Mouse (Mus musculus) heart, embryonic 11.5 days (tissue): ENCODE results near the gene Dmrta2. TPM values are rescaled to one million over a fixed set of nuclear protein-coding genes. Genes with fewer than 3 reads are reported as not detected.

ENCODE experiments used
- ATAC-seq: fragments of 200-750 bp; cut with Nextera tagmentation; replicated peaks from 2 replicates; pipeline ENCODE4 v1.8.0; 2017; ENCODE audit warnings: moderate library complexity; ENCODE audit not compliant: insufficient number of reproducible peaks, low FRiP score, low TSS enrichment
- H3K27ac ChIP-seq: fragments of 300-500 bp; sonication (generic); 2 replicates; pipeline ENCODE4 v1.5.1; 2014; ENCODE audit warnings: mild to moderate bottlenecking, low read depth, low read length
- H3K27me3 ChIP-seq: fragments of 300-500 bp; sonication (generic); 2 replicates; pipeline ENCODE4 v1.6.1; 2014; ENCODE audit warnings: mild to moderate bottlenecking, low read length, mixed read lengths; ENCODE audit not compliant: control insufficient read depth, insufficient read depth
- H3K36me3 ChIP-seq: fragments of 300-500 bp; sonication (generic); 2 replicates; pipeline ENCODE4 v1.6.1; 2014; ENCODE audit warnings: mild to moderate bottlenecking, low read length, moderate library complexity, mixed read lengths; ENCODE audit not compliant: control insufficient read depth, insufficient read depth
- H3K4me1 ChIP-seq: fragments of 300-500 bp; sonication (generic); 2 replicates; pipeline ENCODE4 v1.6.1; 2014; ENCODE audit warnings: low read length; ENCODE audit not compliant: control insufficient read depth, insufficient read depth
- H3K4me2 ChIP-seq: fragments of 300-500 bp; sonication (generic); 2 replicates; pipeline ENCODE4 v1.6.1; 2014; ENCODE audit warnings: mild to moderate bottlenecking, moderate library complexity
- H3K4me3 ChIP-seq: fragments of 300-500 bp; sonication (generic); 2 replicates; pipeline ENCODE4 v1.5.1; 2014; ENCODE audit warnings: low read depth, low read length
- H3K9ac ChIP-seq: fragments of 300-500 bp; sonication (generic); 2 replicates; pipeline ENCODE4 v1.6.1; 2014; ENCODE audit warnings: mild to moderate bottlenecking, low read depth, low read length, moderate library complexity
- H3K9me3 ChIP-seq: fragments of 300-500 bp; sonication (generic); replicated peaks from 2 replicates; pipeline ENCODE4 v1.6.1; 2016; ENCODE audit warnings: low read length; ENCODE audit not compliant: control insufficient read depth
- WGBS: fragments of 180-500 bp; shearing (Covaris S2); extraction: QIAGEN DNeasy Blood & Tissue Kit; methylation state at CpG from one replicate; pipeline ENCODE4 v1.1.7; 2014; ENCODE audit not compliant: insufficient replicate concordance; 5-methylcytosine and 5-hydroxymethylcytosine counted together
- polyA plus RNA-seq: library from polyadenylated mRNA; unstranded; fragments of >200 nt; fragmentation: Nextera tagmentation; extraction: Ambion mirVana; gene quantifications from 2 replicates; pipeline ENCODE4 v1.2.1, GENCODE M21; 2014

Gene Dmrta2
- polyA plus RNA-seq, 1 experiment from 2014 or later: 0.06 TPM

DNA sequence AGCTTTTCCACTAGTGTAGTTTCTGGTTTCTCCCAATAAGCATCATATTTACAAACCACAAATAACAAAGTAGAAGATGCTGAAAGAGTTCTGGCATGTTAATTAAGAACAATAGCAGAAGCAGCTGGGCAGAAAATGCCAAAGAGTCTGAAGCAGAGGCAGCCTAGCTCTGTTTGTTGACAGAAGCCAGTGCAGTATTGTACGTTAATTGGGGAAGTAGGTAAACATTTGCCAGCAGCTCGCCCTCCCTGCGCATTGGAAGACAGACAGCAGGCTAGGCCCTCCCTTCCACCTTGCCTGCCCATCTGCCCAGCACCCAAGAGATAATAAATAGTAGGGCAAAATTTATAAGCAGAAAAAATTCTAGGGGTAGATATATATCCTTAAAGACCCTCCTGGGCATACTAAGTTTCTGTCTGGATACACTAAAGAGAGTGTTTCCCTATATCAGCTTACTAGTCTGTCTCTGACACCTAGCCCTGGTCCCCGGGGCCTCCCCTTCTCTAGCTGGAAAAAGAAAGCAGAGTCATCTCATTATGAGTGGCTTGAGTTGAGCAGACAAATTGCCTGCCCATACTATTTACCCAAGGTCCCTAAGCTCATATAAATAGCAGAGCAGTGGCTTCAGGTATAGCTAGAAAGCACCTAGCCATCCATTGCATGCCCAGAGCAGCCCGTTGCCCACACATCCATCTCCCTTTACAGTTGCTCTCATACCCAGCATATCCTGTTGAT, 17.5 kb upstream of the Dmrta2 start:
- no peaks in the 10 kb centered on the region for H3K9me3 ChIP-seq
- H3K4me2 ChIP-seq: no peak overlapping the region
- no peaks in the 10 kb centered on the region for H3K4me1 ChIP-seq
- H3K27me3 ChIP-seq: no peaks in the 10 kb centered on the region
- peaks cover 2% of the 10 kb centered on the region; the same call in 1 of the 2 replicates for H3K36me3 ChIP-seq
- no peak overlapping the region for H3K9ac ChIP-seq
- ATAC-seq: no peak
- no peak overlapping the region for H3K27ac ChIP-seq
- no peak overlapping the region for H3K4me3 ChIP-seq
- WGBS: 84% methylated on average over 5 of the region's 5 CpGs

DNA sequence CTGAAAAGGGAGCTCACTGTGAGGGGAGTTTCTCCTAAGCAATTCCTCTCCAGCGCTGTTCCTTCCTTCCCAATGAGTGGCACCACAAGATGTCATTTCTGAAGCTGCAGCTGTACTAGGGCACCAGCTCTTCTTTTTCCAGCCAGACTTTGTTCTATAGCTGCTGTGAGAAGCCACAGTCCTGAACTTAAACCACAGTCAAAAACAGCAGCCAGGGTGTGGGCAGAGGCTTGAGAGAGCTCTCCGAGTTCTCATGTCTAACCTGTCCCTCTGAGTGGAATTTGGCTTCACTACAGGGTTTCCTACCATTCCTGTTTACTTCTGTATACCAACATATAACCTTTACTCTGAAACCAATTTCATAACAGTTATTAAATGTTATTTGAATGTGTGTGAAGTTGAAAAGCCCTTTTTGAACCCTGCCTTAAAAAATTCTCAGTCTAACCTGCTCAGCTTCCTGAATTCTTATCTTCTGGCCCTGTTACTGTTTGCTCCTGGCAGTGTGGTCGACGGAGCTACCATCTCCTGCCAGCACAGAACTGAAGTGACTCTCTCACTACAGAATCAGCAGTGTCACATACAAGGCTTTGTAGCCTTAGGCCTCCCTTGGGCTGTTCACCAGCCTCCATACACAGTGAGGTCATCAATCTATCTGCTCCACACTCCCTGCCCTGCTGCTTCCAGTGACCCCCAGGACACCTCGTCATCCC, 14.1 kb upstream of the Dmrta2 start:
- H3K9ac ChIP-seq: no peak overlapping the region
- H3K27ac ChIP-seq: no peak overlapping the region
- no peaks in the 10 kb centered on the region for H3K4me1 ChIP-seq
- H3K4me2 ChIP-seq: no peak overlapping the region
- H3K27me3 ChIP-seq: no peaks in the 10 kb centered on the region
- ATAC-seq: no peak
- H3K9me3 ChIP-seq: no peaks in the 10 kb centered on the region
- H3K36me3 ChIP-seq: peaks cover 2% of the 10 kb centered on the region; the same call in 1 of the 2 replicates
- no peak overlapping the region for H3K4me3 ChIP-seq
- 75% methylated on average over 5 of the region's 5 CpGs for WGBS

DNA sequence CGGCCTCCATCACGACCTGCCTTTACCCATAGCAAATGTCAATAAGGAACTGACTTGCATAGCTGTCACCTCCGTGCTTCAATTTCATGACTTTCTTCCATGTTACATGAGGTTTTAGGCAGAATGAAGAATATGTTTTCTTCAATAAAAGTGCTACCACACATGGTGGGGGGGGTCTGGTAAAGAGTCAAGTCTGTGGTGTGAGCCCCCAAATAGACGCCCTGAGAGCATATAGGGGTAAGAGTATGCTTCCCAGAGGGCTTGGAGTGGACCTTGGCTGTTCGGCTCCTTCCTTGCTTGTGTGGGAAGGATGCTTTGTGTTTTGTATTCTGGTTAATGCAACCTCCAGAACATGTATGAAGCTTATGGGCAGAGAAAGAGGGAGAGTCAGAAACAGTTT, 8.3 kb upstream of the Dmrta2 start:
- Histone ChIP-seq H3K4me1 (0 out of 2 replicates have a peak, but pooled peaks cover 2% of the 10 kb centered on the region), H3K27ac (no peak overlapping the region), H3K4me2 (no peak overlapping the region), H3K9me3 (no peaks in the 10 kb centered on the region), H3K9ac (no peak overlapping the region), H3K4me3 (no peak overlapping the region), H3K36me3 (no peaks in the 10 kb centered on the region), H3K27me3 (peaks cover 36% of the 10 kb centered on the region)
- no peak for ATAC-seq
- 83% methylated on average over 5 of the region's 5 CpGs for WGBS

DNA sequence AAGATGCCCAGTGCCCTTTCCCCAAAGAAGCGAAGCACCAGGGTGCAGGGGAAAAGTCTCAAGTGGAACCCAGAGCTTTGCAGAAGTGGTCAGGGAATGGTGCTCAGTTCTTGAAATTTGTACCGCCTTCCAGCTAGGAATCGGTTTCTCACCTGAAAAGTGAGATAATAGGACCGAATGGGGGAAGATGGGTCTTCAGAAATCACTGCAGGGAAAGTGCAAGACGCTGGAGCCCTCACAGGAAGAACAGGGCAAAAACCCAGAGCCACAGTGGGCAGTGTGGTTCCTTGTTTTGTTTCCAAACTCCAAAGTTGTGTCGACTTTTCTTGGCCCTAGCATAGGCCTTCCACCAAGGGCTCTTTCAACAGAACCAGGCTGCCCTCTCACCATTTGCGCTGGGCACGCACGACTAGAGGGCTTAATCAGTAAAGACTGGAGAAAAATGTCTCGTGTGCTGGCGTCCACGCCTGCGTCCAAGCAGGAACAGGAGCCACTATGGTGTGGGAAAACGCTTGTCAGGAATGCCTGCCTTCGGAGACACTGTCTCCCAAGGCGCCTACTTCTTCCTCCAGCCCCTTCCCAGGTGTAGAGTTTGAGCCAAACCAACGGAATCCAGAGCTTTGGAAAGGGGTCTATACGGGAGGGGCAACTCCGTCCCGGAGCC, 3.7 kb upstream of the Dmrta2 start:
- Histone ChIP-seq H3K27ac (no peak overlapping the region), H3K4me1 (peaks cover 18% of the 10 kb centered on the region), H3K9me3 (no peaks in the 10 kb centered on the region), H3K36me3 (no peaks in the 10 kb centered on the region), H3K27me3 (peaks cover 81% of the 10 kb centered on the region), H3K9ac (no peak overlapping the region), H3K4me2 (no peak overlapping the region), H3K4me3 (no peak overlapping the region; the same call in 1 of the 2 replicates)
- ATAC-seq: no peak
- 4% methylated on average over 20 of the region's 20 CpGs for WGBS

DNA sequence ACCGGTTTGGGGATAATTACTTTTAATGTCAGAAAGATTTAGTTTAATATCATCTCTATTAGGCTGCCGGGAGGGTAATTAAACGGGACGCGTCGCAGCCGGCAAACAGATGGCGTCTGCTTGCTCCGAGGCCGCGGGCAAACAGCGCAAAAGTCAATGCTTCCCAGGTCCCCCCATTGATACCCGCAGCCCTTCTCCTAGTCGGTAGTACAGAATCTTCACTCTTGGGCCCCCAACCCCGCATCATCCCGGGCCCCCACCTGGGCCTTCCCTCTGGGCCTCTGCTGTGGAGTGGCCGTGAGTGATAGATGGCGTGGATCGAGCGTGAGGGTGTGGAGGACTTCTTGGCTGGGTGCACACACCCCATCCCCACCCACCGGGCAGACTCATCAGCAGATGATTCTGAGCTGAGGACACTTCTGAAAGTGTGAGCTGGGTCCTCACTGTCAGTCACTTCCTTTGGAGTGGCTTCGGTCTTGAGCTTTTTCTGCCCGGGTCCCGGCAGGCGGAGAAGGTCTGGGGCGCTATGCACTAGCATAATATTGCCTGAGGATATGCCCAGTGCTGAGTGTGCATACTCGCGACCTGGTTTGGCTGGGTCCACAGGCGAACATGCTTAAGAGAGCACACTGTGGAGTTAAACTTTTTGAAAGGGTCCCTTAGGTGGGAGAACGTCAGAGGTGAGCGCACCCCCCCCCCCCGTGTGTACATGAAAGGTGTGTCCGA, 3.0 kb upstream of the Dmrta2 start:
- Histone ChIP-seq H3K4me1 (peaks cover 21% of the 10 kb centered on the region), H3K27me3 (peaks cover 88% of the 10 kb centered on the region), H3K4me2 (peak overlapping the region; percentile 51), H3K9ac (no peak overlapping the region), H3K9me3 (no peaks in the 10 kb centered on the region), H3K36me3 (no peaks in the 10 kb centered on the region), H3K4me3 (peak overlapping the region; percentile 22), H3K27ac (no peak overlapping the region)
- 3% methylated on average over 33 of the region's 33 CpGs for WGBS
- ATAC-seq: no peak

DNA sequence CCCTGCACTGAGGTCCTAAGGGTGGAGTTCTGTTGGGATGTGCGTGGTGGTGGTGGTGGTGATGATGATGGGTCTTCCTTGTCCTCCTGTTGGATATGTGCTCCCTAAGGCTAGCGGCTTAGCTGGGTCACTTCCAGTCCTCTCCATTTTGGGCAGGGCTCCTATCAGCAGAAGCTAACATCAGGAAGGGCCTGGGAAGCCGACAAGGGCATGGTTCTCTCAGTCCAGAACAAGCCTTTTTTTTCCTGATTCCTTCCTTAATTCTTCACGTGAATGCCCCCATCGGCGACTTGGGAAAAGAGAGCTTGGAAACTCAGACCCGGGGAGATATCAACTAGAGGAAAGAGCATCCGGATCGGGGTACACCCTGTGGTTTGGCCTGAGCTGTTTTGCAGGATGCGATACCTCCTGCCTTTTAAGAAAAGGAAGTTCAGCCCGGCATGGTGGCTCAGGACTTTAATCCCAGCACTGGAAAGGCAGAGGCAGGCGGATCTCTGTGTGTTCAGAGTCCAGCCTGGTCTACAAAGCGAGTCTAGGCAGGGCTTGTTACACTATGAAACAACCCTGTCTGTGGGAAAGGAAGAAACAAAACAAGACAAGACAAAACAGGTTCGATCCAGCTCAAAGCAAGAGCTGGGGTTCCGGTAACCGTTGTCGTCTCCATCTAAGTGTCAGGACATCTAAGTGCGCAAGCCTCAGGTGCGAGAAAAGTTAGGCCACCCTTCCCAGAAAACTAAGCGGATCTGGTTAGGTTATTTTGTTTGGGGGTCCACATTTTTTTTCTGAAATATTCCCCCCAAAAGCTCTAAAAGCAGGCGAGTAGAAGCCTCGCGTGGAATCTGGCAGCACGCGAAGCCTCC, 2.2 kb upstream of the Dmrta2 start:
- Histone ChIP-seq H3K4me3 (0 out of 2 replicates have a peak overlapping the region, but pooled peaks have one; percentile 22), H3K36me3 (no peaks in the 10 kb centered on the region), H3K4me2 (no peak overlapping the region), H3K9ac (no peak overlapping the region), H3K27ac (no peak overlapping the region), H3K4me1 (peaks cover 24% of the 10 kb centered on the region), H3K27me3 (peaks cover 95% of the 10 kb centered on the region), H3K9me3 (no peaks in the 10 kb centered on the region)
- 6% methylated on average over 25 of the region's 25 CpGs for whole genome bisulfite sequencing
- no peak for ATAC-seq

DNA sequence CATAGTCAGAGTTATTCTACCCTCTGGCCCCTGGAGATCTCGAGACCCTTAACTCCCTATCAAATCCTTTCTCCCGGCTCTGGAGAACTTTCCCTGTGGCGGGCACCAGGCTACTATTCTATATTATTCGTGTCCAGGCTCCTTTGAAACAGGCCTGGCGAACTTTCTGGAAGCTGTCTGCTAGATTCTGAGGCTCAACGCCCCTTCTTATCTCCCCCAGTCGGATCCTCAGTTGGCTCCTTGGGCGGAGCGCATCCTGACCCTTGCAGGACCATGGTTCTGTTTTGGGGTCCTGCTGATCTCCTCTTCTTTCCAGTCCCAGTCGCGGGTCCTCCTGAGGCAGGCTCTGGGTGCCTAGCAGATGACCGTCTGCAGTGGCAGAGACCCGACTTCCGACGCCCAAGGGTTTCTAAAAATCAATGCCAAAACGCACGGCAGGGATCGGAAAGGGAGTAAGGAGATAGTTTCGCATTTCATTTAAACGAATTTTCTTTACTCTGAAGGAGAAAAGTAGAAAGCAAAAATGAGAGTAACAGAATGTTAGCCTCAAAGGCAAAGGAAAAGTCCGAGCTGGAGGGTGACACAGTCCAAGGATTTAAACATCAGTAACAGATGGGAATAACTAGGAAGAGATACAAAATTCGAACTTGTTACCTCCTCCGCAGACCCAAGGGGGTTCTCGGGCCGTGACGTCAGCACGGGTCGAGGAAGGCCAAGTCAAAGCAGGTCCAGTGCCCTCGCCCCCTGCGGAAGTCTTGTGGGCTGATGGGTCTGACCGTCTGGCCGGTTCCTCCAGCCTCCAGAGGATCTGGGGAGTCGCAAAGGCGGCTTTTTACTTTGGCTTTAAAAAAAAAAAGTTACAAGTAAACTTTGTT, 1.3 kb upstream of the Dmrta2 start:
- H3K4me1 ChIP-seq: peaks cover 24% of the 10 kb centered on the region
- H3K9me3 ChIP-seq: no peaks in the 10 kb centered on the region
- 3% methylated on average over 34 of the region's 34 CpGs for WGBS
- no peak overlapping the region for H3K4me2 ChIP-seq
- H3K27me3 ChIP-seq: peaks cover 97% of the 10 kb centered on the region
- no peak overlapping the region for H3K4me3 ChIP-seq
- no peak overlapping the region for H3K27ac ChIP-seq
- H3K9ac ChIP-seq: no peak overlapping the region
- H3K36me3 ChIP-seq: no peaks in the 10 kb centered on the region
- no peak for ATAC-seq
